Mouse (Mus musculus): ENCODE measurements at regions not wholly inside any gene's neighbourhood (a gene's known extent, or its start where the extent isn't known, plus 50 kb on each side); places are given as distances from the start of the nearest gene placed in this dataset.

- peak in 1 of 2 experiments; percentile 57 for DNase-seq
Measured at GRCm38 (mm10) chr12:79910884-79911759, 201.7 kb downstream of the Zfp36l1 start.

- peak; percentile 64 to 66 for DNase-seq
Measured at GRCm38 (mm10) chr12:79907583-79907982, 205.2 kb downstream of the Zfp36l1 start.

GRCm38 (mm10) chr12:79906738-79907365, 206.0 kb downstream of the Zfp36l1 start:
- DNase-seq, result peak; percentile 58 to 81

- DNase-seq, result peak; percentile 83 to 92
Measured at GRCm38 (mm10) chr12:79905828-79906737, 206.7 kb downstream of the Zfp36l1 start.

GRCm38 (mm10) chr12:79904913-79905549, 207.8 kb downstream of the Zfp36l1 start:
- DNase-seq, result peak; percentile 47 to 62

- DNase-seq, result no peak
Measured at GRCm38 (mm10) chr12:79902761-79903160, 210.1 kb downstream of the Zfp36l1 start.

GRCm38 (mm10) chr12:79902163-79902562, 210.7 kb downstream of the Zfp36l1 start:
- DNase-seq, result peak in 1 of 2 experiments; percentile 63

GRCm38 (mm10) chr12:79898198-79898930, 214.4 kb downstream of the Zfp36l1 start:
- DNase-seq, result no peak

- peak; percentile 67 to 83 for DNase-seq
Measured at GRCm38 (mm10) chr12:79895975-79896374, 216.8 kb downstream of the Zfp36l1 start.

GRCm38 (mm10) chr12:79895324-79895723, 217.5 kb downstream of the Zfp36l1 start:
- DNase-seq, result no peak

- no peak for DNase-seq
Measured at GRCm38 (mm10) chr12:79892871-79893270, 219.9 kb downstream of the Zfp36l1 start.

- peak; percentile 60 to 65 for DNase-seq
Measured at GRCm38 (mm10) chr12:79891942-79892341, 220.9 kb downstream of the Zfp36l1 start.

- DNase-seq, result peak; percentile 33 to 62
Measured at GRCm38 (mm10) chr12:79890887-79891286, 221.9 kb downstream of the Zfp36l1 start.

- no peak for DNase-seq
Measured at GRCm38 (mm10) chr12:79890291-79890690, 222.5 kb downstream of the Zfp36l1 start.

- DNase-seq, result peak; percentile 27 to 29
Measured at GRCm38 (mm10) chr12:79888812-79889211, 224.0 kb downstream of the Zfp36l1 start.

- peak; percentile 33 to 49 for DNase-seq
Measured at GRCm38 (mm10) chr12:79888086-79888485, 224.7 kb downstream of the Zfp36l1 start.

GRCm38 (mm10) chr12:79887225-79887886, 225.5 kb downstream of the Zfp36l1 start:
- DNase-seq, result peak; percentile 91 to 94

- peak; percentile 35 to 47 for DNase-seq
Measured at GRCm38 (mm10) chr12:79886494-79886893, 226.3 kb downstream of the Zfp36l1 start.

GRCm38 (mm10) chr12:79885286-79885685, 227.5 kb downstream of the Zfp36l1 start:
- no peak for DNase-seq

GRCm38 (mm10) chr12:79883651-79884050, 229.2 kb downstream of the Zfp36l1 start:
- DNase-seq, result no peak

Measured in heart, adult 18-20 months (tissue).